Mouse (Mus musculus): ENCODE measurements around the gene Rtkn.
A peak's percentile ranks its signal among the peaks of the same experiment; 100 is the strongest.

DNA sequence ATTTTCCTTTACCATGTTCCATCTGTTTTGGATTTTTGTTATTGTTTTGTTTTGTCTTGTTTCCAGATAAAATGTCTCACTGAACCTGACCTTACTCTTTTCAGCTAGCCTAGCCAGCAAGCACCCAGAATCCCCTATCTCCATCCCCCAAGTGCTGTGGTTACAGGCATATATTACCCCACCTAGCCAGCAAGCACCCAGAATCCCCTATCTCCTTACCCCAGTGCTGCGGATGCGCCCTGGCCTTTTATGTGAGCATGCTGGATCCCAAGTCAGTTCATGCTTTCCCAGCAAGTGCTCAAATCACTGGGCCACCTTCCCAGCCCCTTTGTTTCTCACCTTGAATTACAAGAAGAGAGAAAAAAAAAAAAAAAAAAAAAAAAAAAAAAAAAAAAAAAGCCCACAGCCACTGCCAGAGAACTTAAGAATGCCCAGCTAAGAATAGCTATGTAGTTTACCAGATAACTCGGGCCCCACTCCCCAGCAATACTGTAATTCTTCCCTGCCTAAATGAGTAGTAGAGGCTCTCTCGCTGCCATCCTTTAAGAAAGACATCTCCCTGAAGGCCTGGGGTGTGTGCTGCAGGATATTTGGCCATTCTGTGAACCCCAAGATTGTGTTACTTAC is 23.6 kb upstream of the Rtkn start:
- no peak for TF ChIP-seq RAD21 (IDR thresholded peaks at IDR 0.05; ENCODE audit: low read depth, low read length)
- TF ChIP-seq GABPA (IDR thresholded peaks at IDR 0.05; ENCODE audit: low read depth, low read length) = no peak
- no peak for TF ChIP-seq CTCF (IDR thresholded peaks at IDR 0.05 in 2 of 3, conservative IDR thresholded peaks at IDR 0.05 in 1 of 3; ENCODE audit: control insufficient read depth in 1 of 3, insufficient read depth in 1 of 3, low read depth in 2 of 3, low read length in 3 of 3, poor library complexity in 1 of 3, severe bottlenecking in 1 of 3)
- no peak for TF ChIP-seq HCFC1 (IDR thresholded peaks at IDR 0.05; ENCODE audit: low read depth, low read length)
- no peak; a peak in 1 of 4 replicates for TF ChIP-seq POLR2A (IDR thresholded peaks at IDR 0.05; ENCODE audit: control insufficient read depth in 1 of 2, insufficient read depth in 1 of 2, low read depth in 1 of 2, low read length in 2 of 2, poor library complexity in 1 of 2)
- no peak for TF ChIP-seq JUND (IDR thresholded peaks at IDR 0.05; ENCODE audit: low read depth, low read length)
- no peak for TF ChIP-seq TBP (IDR thresholded peaks at IDR 0.05; ENCODE audit: low read depth, low read length)
- TF ChIP-seq SMC3 (IDR thresholded peaks at IDR 0.05; ENCODE audit: low read depth, low read length) = no peak
- TF ChIP-seq CHD1 (IDR thresholded peaks at IDR 0.05; ENCODE audit: low read depth, low read length) = no peak
- no peak for TF ChIP-seq NRF1 (IDR thresholded peaks at IDR 0.05; ENCODE audit: insufficient read depth, low read depth, low read length, poor library complexity, severe bottlenecking)
- peak; percentile 20; the same call in 1 of the 2 replicates for TF ChIP-seq TAL1 (IDR thresholded peaks at IDR 0.05; ENCODE audit: low read length)
- TF ChIP-seq RCOR1 (IDR thresholded peaks at IDR 0.05; ENCODE audit: low read depth, low read length) = no peak
- TF ChIP-seq ZNF384 (IDR thresholded peaks at IDR 0.05; ENCODE audit: low read depth, low read length) = peak; percentile 78
- no peak for TF ChIP-seq MYB (IDR thresholded peaks at IDR 0.05; ENCODE audit: low read depth, low read length)

Data from MEL (cell line).